Mouse (Mus musculus) heart, embryonic 13.5 days (tissue): ENCODE measurements around the gene Ccnf. TPM values are rescaled to one million over a fixed set of nuclear protein-coding genes. Genes with fewer than 3 reads are reported as not detected.

ENCODE experiments used
- ATAC-seq: fragments of 200-750 bp; cut with Nextera tagmentation; 2 replicates; pipeline ENCODE4 v1.8.0; 2017; ENCODE audit warnings: moderate TSS enrichment; ENCODE audit not compliant: insufficient number of reproducible peaks, low FRiP score, low TSS enrichment; ENCODE audit errors: extremely low read depth
- H3K27ac ChIP-seq: fragments of 300-500 bp; sonication (generic); replicated peaks from 2 replicates; pipeline ENCODE4 v1.5.1; 2015; ENCODE audit warnings: moderate library complexity, mild to moderate bottlenecking, inconsistent platforms
- H3K27me3 ChIP-seq: fragments of 300-500 bp; sonication (generic); replicated peaks from 2 replicates; pipeline ENCODE4 v1.6.1; 2015; ENCODE audit warnings: mild to moderate bottlenecking, inconsistent platforms
- H3K36me3 ChIP-seq: fragments of 300-500 bp; sonication (generic); 2 replicates; pipeline ENCODE4 v1.6.1; 2015; ENCODE audit warnings: mild to moderate bottlenecking, inconsistent platforms
- H3K4me1 ChIP-seq: fragments of 300-500 bp; sonication (generic); 2 replicates; pipeline ENCODE4 v1.6.1; 2015; ENCODE audit warnings: inconsistent platforms
- H3K4me2 ChIP-seq: fragments of 300-500 bp; sonication (generic); 2 replicates; pipeline ENCODE4 v1.6.1; 2015; ENCODE audit warnings: inconsistent platforms, mild to moderate bottlenecking, moderate library complexity
- H3K4me3 ChIP-seq: fragments of 300-500 bp; sonication (generic); 2 replicates; pipeline ENCODE4 v1.5.1; 2015; ENCODE audit warnings: moderate library complexity, mild to moderate bottlenecking, inconsistent platforms
- H3K9ac ChIP-seq: fragments of 300-500 bp; sonication (generic); 2 replicates; pipeline ENCODE4 v1.6.1; 2015; ENCODE audit warnings: inconsistent platforms, mild to moderate bottlenecking, moderate library complexity
- H3K9me3 ChIP-seq: fragments of 300-500 bp; sonication (generic); 2 replicates; pipeline ENCODE4 v1.6.1; 2016; ENCODE audit warnings: inconsistent platforms
- WGBS: fragments of 180-500 bp; shearing (Covaris S2); methylation state at CpG from one replicate; pipeline ENCODE4 v1.1.7; 2015; ENCODE audit warnings: mixed read lengths; 5-methylcytosine and 5-hydroxymethylcytosine counted together
- polyA plus RNA-seq: library from polyadenylated mRNA; unstranded; fragments of >200 nt; fragmentation: Nextera tagmentation; extraction: Ambion mirVana; gene quantifications from 2 replicates; pipeline ENCODE4 v1.2.1, GENCODE M21; 2015

Ccnf gene
- polyA plus RNA-seq, 1 experiment from 2014 or later: 38.4 TPM

DNA sequence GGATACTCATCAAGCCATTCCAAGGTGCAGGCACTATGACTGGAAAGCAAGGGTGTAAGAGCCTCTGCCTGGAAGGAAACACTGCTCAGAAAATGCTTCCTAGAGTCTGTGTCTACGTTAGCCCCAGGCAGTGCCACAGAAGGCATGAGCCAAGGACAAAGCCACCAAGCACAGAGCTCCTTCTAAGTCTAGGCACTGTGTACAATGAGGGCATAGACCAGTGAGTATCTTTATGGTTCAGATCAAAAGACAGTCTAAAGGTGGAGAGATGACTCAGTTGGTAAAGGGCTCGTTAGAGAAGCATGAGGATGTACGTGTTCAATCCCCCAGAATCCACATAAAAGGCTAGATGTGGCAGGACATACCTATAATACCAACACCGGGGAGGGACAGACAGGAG lies 50.2 kb downstream of the Ccnf start:
- no peak overlapping the region for H3K4me2 ChIP-seq
- no peaks in the 10 kb centered on the region for H3K36me3 ChIP-seq
- peaks cover 2% of the 10 kb centered on the region for H3K27me3 ChIP-seq
- H3K4me1 ChIP-seq: peaks cover 70% of the 10 kb centered on the region
- no peak for ATAC-seq
- no peak overlapping the region for H3K4me3 ChIP-seq
- 72% methylated on average over 4 of the region's 4 CpGs for WGBS
- no peak overlapping the region for H3K27ac ChIP-seq
- no peak overlapping the region for H3K9ac ChIP-seq
- H3K9me3 ChIP-seq: no peaks in the 10 kb centered on the region

DNA sequence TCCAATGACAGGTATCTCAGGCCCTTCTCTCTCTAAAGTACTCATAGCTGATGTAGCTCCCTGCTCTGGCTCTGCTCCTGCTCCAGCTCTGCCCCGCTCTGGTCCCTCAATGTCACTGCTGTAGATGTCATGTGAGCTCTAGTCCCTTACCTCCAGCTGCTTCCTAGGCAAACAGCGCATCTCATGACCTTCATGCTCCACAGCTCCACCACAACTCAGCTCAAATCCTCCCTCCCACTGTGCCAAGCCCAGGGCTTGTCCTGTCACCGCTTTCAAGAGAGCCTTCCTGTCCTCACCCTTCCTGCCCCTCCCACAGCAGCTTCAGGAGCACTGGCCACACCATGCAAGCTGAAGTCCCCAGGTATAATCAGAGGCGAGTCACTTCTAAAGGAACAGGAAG lies 51.5 kb downstream of the Ccnf start:
- ATAC-seq: no peak
- no peaks in the 10 kb centered on the region for H3K9me3 ChIP-seq
- H3K27me3 ChIP-seq: no peaks in the 10 kb centered on the region
- H3K4me2 ChIP-seq: no peak overlapping the region
- H3K4me1 ChIP-seq: peaks cover 71% of the 10 kb centered on the region
- no peak overlapping the region for H3K9ac ChIP-seq
- H3K4me3 ChIP-seq: no peak overlapping the region
- no peak overlapping the region for H3K27ac ChIP-seq
- WGBS: 41% methylated on average over 4 of the region's 4 CpGs
- no peaks in the 10 kb centered on the region for H3K36me3 ChIP-seq

DNA sequence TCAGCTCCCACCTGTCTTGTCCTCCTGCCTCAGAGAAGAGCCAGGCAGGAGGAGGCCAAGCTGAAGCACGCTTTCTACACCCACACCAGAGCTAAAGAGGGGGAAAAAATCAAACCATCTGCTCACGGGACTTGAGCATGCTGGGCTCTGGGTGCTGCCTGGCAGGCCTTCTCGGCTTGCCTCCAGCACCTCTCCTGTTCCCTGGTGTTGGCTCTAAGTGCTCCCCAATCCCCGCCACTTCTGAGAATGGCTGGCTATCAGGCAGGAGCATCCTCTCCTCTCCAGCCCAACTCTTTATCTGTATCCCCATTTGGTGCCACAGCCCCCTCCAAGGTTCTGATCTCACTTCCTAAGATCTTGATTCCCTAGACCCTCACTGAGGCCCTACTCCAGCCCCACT lies 52.0 kb downstream of the Ccnf start:
- no peak for ATAC-seq
- no peak overlapping the region for H3K4me2 ChIP-seq
- H3K36me3 ChIP-seq: no peaks in the 10 kb centered on the region
- H3K4me1 ChIP-seq: peaks cover 69% of the 10 kb centered on the region
- H3K9ac ChIP-seq: no peak overlapping the region
- H3K27ac ChIP-seq: no peak overlapping the region
- no peak overlapping the region for H3K4me3 ChIP-seq
- no peaks in the 10 kb centered on the region for H3K9me3 ChIP-seq
- WGBS: 74% methylated on average over 4 of the region's 4 CpGs
- no peaks in the 10 kb centered on the region for H3K27me3 ChIP-seq

DNA sequence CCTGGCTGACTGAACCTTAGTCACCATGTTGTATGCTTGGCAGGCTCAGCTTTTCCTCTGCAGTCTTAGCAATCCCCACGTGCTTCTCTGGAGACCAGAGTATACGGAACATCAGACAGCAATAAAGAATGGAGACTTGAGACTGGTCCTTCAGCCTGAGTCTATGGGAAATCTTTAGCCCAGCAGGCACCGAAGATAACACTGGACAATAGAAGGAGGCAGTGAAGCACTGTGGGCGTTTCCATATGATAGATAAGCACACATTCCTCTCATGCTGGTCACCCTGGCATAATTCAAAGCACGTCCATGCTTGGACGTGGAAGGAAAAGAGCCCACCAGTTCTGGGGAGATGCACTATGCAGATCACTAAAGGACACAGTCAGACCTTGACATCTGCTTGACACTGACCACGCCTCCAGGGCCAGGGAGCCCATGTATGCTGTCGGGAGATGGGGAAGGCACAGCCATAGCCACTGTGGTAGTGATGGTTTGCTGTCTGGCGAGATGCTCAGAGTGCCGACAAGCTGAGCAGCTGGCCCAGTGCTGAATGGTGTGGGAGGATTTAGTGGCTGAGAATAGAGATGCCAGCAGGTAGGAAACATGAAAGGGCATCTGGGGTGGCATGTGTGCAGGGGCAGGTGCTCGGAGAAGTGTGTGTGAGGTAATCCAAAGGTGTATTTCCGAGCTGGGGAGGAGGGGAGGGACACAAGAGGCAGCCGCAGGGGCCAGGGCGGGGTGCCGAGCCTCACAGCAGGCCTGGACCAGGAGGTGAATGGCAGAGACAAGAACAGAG lies 54.1 kb downstream of the Ccnf start:
- Histone ChIP-seq H3K27ac (no peak overlapping the region; the same call in 1 of the 2 replicates), H3K36me3 (no peaks in the 10 kb centered on the region), H3K4me3 (no peak overlapping the region), H3K4me1 (peaks cover 68% of the 10 kb centered on the region), H3K9me3 (no peaks in the 10 kb centered on the region), H3K9ac (peak overlapping the region; percentile 35; the same call in 1 of the 2 replicates), H3K4me2 (no peak overlapping the region), H3K27me3 (no peaks in the 10 kb centered on the region)
- ATAC-seq: no peak
- 33% methylated on average over 15 of the region's 15 CpGs for WGBS

DNA sequence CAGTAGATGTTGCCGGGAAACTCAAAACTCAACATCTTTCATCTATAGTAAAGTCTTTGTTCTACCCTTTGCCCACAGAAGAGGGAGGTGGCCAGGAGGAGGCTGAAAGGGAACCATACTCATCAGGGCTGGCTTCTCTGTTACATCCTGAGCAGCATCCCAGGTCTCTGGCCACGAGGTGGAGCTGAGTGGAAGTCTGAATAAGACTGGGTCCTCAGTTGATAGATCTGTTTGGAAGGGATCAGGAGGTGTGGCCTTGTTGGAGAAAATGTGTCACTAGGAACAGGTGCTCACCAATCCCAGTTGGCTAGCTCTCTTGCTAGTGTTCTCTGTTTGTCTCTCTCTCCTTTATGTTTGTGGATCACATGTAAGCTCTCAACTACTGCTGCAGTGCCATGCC lies 55.9 kb downstream of the Ccnf start:
- peaks cover 74% of the 10 kb centered on the region for H3K4me1 ChIP-seq
- H3K36me3 ChIP-seq: no peaks in the 10 kb centered on the region
- no peaks in the 10 kb centered on the region for H3K9me3 ChIP-seq
- no peaks in the 10 kb centered on the region for H3K27me3 ChIP-seq
- ATAC-seq: no peak
- no peak overlapping the region for H3K27ac ChIP-seq
- WGBS: 62% methylated on average over 2 of the region's 2 CpGs
- H3K4me2 ChIP-seq: no peak overlapping the region
- no peak overlapping the region for H3K4me3 ChIP-seq
- no peak overlapping the region for H3K9ac ChIP-seq

DNA sequence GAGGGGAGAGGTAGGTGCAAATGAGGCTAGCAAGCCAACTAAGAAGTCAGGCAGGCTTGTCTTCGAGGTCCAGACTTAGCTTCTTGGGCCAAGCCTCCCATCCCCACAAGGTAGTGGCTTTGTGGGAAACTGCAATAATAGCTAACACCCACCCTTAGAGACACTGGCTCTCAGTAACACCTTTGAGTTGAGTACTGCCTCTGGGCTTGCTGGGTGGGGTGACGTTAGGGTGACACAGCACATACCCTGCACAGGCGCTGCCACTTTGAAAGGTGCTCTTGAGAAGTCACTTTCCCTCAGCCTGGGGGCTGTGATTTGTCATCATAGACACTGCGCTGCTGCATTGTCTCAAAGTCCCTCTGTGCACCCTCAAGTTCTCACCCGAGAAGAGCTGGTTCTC lies 57.5 kb downstream of the Ccnf start:
- no peak; the same call in 1 of the 2 replicates for ATAC-seq
- peaks cover 3% of the 10 kb centered on the region; the same call in 1 of the 2 replicates for H3K36me3 ChIP-seq
- H3K9me3 ChIP-seq: no peaks in the 10 kb centered on the region
- H3K27ac ChIP-seq: no peak overlapping the region
- 50% methylated on average over 5 of the region's 5 CpGs for WGBS
- H3K4me3 ChIP-seq: no peak overlapping the region
- no peak overlapping the region for H3K4me2 ChIP-seq
- peak overlapping the region; percentile 44 for H3K9ac ChIP-seq
- peaks cover 59% of the 10 kb centered on the region for H3K4me1 ChIP-seq
- H3K27me3 ChIP-seq: no peaks in the 10 kb centered on the region

DNA sequence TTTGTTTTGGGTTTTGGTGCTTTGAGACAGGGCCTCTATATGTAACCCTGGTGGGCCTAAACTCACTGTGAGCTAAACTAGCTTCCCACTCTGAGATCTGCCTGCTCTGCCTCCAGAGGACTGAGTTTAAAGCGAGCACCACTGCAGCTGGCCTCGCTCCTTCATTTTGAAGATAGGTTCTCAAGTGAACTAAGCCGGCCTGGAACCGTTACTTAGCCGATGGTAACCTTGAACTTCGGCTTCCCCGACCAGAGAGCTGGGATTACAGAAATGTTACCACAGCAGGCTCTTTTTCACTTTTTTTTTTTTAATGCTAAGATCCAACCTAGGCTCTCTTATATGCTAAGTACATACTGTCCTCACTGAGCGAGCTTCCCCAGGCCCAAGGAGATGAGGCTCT lies 58.0 kb downstream of the Ccnf start:
- Histone ChIP-seq H3K27ac (no peak overlapping the region), H3K4me1 (peaks cover 59% of the 10 kb centered on the region), H3K4me2 (no peak overlapping the region), H3K36me3 (peaks cover 7% of the 10 kb centered on the region; the same call in 1 of the 2 replicates), H3K4me3 (no peak overlapping the region), H3K9ac (peak overlapping the region; percentile 44; the same call in 1 of the 2 replicates), H3K27me3 (no peaks in the 10 kb centered on the region), H3K9me3 (no peaks in the 10 kb centered on the region)
- no peak for ATAC-seq
- WGBS: 79% methylated on average over 8 of the region's 8 CpGs

DNA sequence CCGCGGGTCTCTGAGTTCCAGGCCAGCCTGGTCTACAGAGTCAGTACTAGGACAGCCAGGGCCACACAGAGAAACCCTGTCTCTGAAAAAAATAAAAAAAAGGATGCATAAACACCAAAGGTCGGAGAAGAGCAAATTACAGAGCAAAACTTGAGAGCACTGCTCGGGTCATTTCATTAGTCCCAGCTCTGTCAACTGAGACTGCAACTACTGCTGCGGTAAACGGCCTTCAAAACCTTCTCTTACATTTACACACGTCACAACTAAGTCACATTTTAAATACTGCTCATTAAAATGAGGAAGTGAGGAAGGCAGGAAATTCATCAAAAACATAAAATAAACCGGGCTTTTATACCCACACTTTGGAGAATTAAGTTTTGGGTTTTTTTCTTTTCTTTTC lies 58.4 kb downstream of the Ccnf start:
- no peak overlapping the region for H3K9ac ChIP-seq
- no peak overlapping the region for H3K27ac ChIP-seq
- H3K4me2 ChIP-seq: no peak overlapping the region
- no peak overlapping the region for H3K4me3 ChIP-seq
- H3K27me3 ChIP-seq: no peaks in the 10 kb centered on the region
- ATAC-seq: no peak
- 79% methylated on average over 8 of the region's 8 CpGs for WGBS
- H3K9me3 ChIP-seq: no peaks in the 10 kb centered on the region
- H3K4me1 ChIP-seq: peaks cover 58% of the 10 kb centered on the region
- H3K36me3 ChIP-seq: peaks cover 10% of the 10 kb centered on the region

DNA sequence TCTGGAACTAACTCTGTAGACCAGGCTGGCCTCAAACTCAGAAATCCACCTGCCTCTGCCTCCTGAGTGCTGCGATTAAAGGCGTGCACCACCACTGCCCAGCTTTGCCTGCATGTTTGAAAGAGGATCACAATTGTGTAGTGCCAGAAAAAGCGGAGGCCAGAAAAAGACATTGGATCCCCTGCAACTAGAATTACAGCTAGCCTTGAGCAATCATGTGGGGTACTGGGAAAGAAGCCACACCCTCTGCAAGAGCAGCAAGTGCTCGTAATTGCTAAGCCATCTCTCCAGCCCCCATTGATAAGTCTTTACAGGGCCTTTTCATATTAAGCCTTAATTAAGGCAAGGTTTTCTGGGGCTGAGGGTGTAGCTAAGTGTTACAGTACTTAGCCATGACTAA lies 59.8 kb downstream of the Ccnf start:
- Histone ChIP-seq H3K27me3 (no peaks in the 10 kb centered on the region), H3K36me3 (peaks cover 13% of the 10 kb centered on the region), H3K9ac (peak overlapping the region; percentile 8; the same call in 1 of the 2 replicates), H3K4me1 (peaks cover 45% of the 10 kb centered on the region), H3K9me3 (no peaks in the 10 kb centered on the region), H3K4me2 (no peak overlapping the region), H3K4me3 (no peak overlapping the region), H3K27ac (peak overlapping the region; percentile 21; the same call in 1 of the 2 replicates)
- 71% methylated on average over 4 of the region's 4 CpGs for WGBS
- no peak for ATAC-seq

DNA sequence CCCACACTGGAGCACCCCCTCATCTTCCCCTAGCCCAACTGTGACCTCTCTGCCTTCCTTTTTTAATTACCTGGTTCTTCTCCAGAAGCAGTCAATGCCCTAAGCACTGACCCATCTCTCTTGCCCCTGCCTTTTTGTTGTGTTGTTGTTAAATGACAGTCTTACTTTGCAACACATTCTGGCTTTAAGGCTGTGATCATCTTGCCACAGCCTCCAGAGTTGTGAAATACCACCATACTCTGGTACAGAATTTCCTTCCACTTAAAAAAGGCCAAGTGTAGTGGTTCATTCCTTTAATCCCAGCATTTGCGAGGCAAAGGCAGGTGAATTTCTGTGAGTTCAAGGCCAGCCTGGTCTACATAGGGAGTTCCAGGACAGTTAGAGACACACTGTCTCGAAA lies 60.4 kb downstream of the Ccnf start:
- peaks cover 14% of the 10 kb centered on the region for H3K36me3 ChIP-seq
- no peaks in the 10 kb centered on the region for H3K27me3 ChIP-seq
- H3K9me3 ChIP-seq: no peaks in the 10 kb centered on the region
- WGBS: 81% methylated on average over 2 of the region's 2 CpGs
- H3K4me1 ChIP-seq: peaks cover 39% of the 10 kb centered on the region
- no peak overlapping the region for H3K27ac ChIP-seq
- H3K4me3 ChIP-seq: no peak overlapping the region
- H3K4me2 ChIP-seq: no peak overlapping the region
- ATAC-seq: no peak
- no peak overlapping the region for H3K9ac ChIP-seq

DNA sequence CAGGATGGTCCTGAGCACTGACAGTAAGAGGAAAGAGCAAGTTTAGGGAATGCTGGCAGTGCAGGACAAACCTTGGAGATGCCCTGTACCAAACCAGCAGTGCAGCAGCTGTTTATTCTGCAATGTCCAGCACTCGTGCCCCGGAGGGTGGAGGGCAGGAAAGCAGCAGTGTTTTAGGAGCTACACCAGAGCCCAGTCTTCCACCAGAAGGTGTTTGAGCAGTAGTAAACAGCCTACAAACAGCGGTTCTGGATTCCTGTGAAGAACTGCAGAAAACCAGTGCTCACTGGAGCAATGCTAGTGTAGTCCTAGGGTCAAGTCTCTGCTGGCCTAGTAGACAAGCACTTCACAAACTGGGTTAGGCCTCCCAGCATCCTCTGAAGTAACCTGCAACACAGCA lies 77.0 kb downstream of the Ccnf start:
- H3K4me1 ChIP-seq: peaks cover 11% of the 10 kb centered on the region
- ATAC-seq: no peak
- H3K9me3 ChIP-seq: no peaks in the 10 kb centered on the region
- H3K4me2 ChIP-seq: no peak overlapping the region
- 0 out of 2 replicates have a peak overlapping the region, but pooled peaks have one; percentile 10 for H3K9ac ChIP-seq
- H3K36me3 ChIP-seq: no peaks in the 10 kb centered on the region
- H3K27ac ChIP-seq: no peak overlapping the region
- H3K4me3 ChIP-seq: no peak overlapping the region
- 84% methylated on average over 3 of the region's 3 CpGs for WGBS
- no peaks in the 10 kb centered on the region for H3K27me3 ChIP-seq

DNA sequence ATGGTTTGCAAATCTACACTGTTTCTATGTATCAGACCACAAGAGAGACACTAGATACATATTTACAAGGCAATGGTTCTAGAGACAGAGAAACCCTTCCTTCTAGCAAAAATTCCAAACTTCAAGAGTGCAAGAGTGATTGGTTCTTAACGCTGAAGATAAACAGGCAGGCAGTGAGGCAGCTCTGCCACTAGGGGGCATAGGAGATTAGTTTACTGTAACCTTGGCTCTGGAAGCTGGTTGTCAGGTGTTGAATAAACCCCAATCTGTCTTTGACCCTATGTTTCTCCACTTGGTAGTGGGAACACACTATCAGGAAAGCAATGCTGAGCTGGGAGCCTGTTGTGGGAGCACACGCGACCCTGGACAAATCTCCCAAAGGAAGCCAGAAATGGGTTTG lies 77.9 kb downstream of the Ccnf start:
- no peaks in the 10 kb centered on the region for H3K27me3 ChIP-seq
- H3K4me3 ChIP-seq: no peak overlapping the region
- no peaks in the 10 kb centered on the region for H3K9me3 ChIP-seq
- no peak for ATAC-seq
- peaks cover 12% of the 10 kb centered on the region for H3K4me1 ChIP-seq
- no peak overlapping the region for H3K27ac ChIP-seq
- H3K9ac ChIP-seq: no peak overlapping the region
- H3K36me3 ChIP-seq: no peaks in the 10 kb centered on the region
- 3% methylated on average over 3 of the region's 3 CpGs for WGBS
- H3K4me2 ChIP-seq: no peak overlapping the region
